Mouse (Mus musculus) liver, adult (tissue): ENCODE measurements around the gene Gm20388.

Experiments
- GATA4 ChIP-seq: IDR thresholded peaks from 2 replicates; pipeline ENCODE4 v1.6.1; 2014; ENCODE audit warnings: mild to moderate bottlenecking, low read length; ENCODE audit not compliant: insufficient replicate concordance

Gene Gm20388

DNA sequence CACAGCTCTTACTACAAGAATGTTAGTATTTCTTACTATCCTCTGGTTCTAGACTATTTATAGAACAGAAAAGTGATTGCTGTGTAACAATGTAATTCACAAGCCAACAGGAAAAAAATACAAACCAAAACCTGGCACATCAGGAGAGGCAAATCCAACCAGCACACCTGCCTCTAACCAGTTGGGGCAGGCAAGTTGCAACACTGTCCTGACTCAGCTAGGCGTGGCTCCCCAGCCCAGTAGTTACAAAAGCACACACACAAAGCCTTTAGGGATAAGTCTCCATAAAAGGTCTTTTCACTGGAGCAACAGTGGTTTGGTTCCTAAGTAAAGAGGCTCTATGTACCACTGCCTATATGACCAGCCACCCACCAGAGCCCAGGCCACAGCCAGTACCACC lies 3110.6 kb downstream of the Gm20388 start:
- no peak for TF ChIP-seq GATA4

GRCm38 (mm10) chr8:123022727-123023126 lies 3112.1 kb downstream of the Gm20388 start:
- no peak for TF ChIP-seq GATA4

GRCm38 (mm10) chr8:123024226-123024625 lies 3113.6 kb downstream of the Gm20388 start:
- no peak for TF ChIP-seq GATA4

DNA sequence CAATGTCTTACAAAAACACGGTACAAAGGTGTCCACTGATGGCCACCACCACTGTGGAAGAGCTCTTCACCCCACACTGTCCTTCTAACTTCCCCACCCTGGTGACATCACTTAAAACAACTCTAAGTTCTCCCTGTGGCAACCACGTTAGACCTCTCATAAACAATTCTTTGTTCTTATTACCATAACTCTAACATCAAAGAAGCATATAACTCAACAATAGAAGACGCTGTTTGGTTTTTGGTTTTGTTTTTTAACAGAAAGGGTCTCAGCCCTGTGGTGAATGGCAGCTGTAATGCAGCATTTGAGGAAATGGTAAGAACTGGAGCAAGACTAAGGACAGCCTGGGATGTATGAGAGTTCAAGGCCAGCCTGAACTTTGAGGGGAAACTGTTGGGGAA lies 3115.3 kb downstream of the Gm20388 start:
- TF ChIP-seq GATA4 = no peak

- no peak for TF ChIP-seq GATA4
Observed at GRCm38 (mm10) chr8:123027786-123028185, 3117.1 kb downstream of the Gm20388 start.

- no peak for TF ChIP-seq GATA4
Observed at GRCm38 (mm10) chr8:123031321-123031978, 3120.8 kb downstream of the Gm20388 start.

GRCm38 (mm10) chr8:123032730-123033129 lies 3122.1 kb downstream of the Gm20388 start:
- TF ChIP-seq GATA4 = no peak

- no peak for TF ChIP-seq GATA4
Observed at GRCm38 (mm10) chr8:123033431-123033830, 3122.8 kb downstream of the Gm20388 start.

DNA sequence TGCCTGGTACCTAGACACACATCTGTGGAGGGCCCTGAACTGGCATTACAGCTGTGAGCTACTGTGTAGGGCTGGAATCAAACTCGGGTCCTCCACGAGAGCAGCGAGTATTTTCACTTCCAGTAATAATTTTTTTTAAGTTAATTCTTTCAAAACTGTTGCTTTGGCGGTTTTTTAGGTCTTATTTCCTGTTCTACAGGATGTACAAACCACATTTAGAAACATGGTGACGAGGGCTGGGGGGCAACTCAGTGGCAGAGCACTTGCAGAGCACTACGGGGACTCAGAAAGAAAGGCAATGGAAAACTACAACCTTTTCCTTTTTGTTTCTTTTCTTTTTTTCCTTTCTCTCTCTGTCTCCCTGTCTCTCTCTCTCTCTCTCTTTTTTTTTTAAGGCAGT lies 3123.5 kb downstream of the Gm20388 start:
- no peak for TF ChIP-seq GATA4

- TF ChIP-seq GATA4 = no peak
Observed at GRCm38 (mm10) chr8:123036956-123037355, 3126.3 kb downstream of the Gm20388 start.

DNA sequence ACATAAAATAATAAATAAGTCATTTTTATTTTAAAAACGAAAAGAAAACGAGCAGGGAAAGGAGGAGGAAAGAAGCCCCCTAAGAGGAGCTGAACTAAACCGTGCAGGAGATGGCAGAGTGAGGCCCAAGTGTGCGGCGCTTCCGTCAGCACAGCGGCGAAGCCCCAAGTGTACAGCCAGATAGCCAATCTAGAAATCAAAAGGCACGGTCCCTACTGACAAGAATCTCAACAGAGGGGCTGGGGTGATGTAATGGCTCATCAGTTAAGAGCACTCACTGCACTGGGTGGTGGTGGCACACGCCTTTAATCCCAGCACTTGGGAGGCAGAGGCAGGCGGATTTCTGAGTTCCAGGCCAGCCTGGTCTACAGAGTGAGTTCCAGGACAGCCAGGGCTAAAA lies 3126.8 kb downstream of the Gm20388 start:
- no peak for TF ChIP-seq GATA4

DNA sequence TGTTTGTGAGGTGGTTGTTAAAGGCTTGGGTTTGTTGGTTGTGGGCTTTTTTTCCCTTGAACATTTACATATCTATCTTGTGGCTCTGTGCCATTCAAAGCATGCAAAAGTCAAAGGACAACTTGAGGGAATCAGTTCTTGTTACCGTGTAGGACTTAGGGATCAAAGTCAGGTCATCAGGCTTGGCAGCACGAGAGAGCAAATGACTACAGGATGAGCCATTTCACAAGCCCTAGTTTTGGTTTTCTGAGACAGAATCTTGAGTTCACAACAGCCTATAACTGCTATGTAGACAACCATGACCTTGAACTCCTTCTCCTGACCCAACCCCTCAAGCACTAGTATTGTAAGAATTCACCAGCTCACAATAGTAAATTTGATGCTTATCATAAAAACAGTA lies 3127.7 kb downstream of the Gm20388 start:
- TF ChIP-seq GATA4 = no peak

DNA sequence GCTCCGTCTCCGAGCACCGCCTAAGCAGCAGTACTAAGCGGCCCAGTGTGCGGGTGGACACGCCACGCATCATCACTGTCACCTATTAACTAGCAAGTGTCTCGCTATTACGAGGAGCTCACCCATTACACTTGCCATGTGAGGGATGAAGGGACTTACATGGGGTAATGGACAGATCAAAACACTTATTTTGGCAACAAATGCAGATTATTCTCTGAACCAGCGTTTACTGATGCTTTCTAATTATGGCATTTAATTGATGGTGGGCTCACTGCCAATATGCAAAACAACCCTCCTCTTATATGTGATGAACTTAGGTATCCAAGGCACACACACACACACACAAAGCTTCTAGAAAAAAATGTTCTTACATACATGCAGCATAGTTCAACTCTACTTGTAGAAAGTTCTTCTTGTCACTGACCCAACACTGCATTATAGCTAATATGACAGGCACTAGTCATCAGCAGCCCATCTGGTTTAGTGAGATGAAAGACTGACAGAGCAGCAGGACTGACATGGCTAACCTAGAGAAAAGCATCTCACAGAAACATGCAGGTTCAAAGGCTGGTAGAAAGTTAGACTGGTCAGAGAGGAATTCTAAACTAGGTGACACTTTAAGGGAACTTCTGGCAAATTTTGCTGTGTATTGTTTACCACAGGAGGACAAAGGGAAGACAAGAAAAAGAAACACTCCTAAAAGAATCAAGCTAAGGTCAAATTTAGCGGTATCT lies 3128.9 kb downstream of the Gm20388 start:
- no peak for TF ChIP-seq GATA4

GRCm38 (mm10) chr8:123040110-123040650 lies 3129.5 kb downstream of the Gm20388 start:
- no peak for TF ChIP-seq GATA4

- no peak for TF ChIP-seq GATA4
Observed at GRCm38 (mm10) chr8:123041008-123041773, 3130.6 kb downstream of the Gm20388 start.

DNA sequence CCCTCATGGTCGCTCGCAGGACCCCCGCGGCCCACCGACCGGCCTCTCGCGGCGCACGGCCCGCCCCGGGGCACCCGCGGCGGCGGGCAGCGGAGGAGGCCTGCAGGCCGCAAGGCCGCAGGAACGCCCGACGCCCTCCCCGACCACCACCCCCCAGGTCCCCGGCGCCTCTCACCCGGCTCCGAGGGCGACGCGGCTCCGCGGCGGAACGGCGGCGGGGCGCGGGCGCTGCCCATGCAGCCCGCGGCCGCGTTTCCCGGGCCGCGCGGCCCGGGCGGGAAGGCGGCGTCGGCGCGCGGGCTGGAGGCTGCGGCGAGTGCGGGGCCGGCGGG lies 3131.1 kb downstream of the Gm20388 start:
- TF ChIP-seq GATA4 = no peak
